Mouse (Mus musculus): ENCODE measurements around the gene Hnrnph2. TPM values are rescaled to one million over a fixed set of nuclear protein-coding genes. Genes with fewer than 3 reads are reported as not detected.

Hnrnph2 gene
- polyA plus RNA-seq, 1 experiment from 2014 or later: 149 TPM

DNA sequence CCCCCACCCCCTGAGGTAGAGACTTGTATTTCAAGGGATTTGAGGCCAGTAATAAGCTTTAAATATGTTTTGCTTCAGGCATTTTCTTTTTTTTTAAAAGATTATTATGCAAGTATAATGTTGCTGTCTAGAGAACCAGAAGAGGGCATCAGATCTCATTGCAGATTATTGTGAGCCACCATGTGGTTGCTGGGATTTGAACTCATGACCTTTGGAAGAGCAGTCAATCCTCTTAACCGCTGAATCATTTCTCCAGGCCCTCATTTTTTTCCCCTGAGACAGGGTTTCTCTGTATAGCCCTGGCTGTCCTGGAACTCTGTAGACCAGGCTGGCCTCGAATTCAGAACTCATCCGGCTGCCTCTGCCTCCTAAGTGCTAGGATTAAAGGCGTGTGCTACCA, 12.7 kb upstream of the Hnrnph2 start:
- no peaks in the 10 kb centered on the region for H3K27me3 ChIP-seq (ENCODE audit: insufficient read depth, poor library complexity, severe bottlenecking)
- peaks cover 7% of the 10 kb centered on the region for H3K36me3 ChIP-seq
- WGBS: 81% methylated on average over 4 of the region's 4 CpGs
- no peak for DNase-seq (ENCODE audit: low spot score)
- no peak overlapping the region for H3K27ac ChIP-seq
- no peaks in the 10 kb centered on the region for H3K4me1 ChIP-seq
- H3K4me3 ChIP-seq: no peak overlapping the region
- H3K9me3 ChIP-seq: no peaks in the 10 kb centered on the region

DNA sequence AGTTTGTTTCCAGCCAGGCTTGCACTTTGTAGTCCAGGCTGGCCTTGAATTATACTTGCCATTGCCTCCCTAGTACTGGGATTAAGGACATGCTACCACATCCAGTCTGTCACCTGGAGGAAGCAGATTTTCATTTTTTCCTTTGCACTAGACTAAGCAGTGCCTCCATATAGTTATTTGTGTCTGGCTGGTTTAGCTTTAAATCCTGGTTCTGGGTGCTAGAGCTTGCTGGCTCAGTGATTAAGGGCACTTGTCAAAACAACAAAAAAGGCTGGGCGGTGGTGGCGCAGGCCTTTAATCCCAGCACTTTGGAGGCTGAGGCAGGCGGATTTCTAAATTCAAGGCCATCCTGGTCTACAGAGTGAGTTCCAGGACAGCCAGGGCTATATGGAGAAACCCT, 12.0 kb upstream of the Hnrnph2 start:
- Histone ChIP-seq H3K9me3 (no peaks in the 10 kb centered on the region), H3K36me3 (peaks cover 7% of the 10 kb centered on the region), H3K4me1 (no peaks in the 10 kb centered on the region), H3K27ac (no peak overlapping the region), H3K27me3 (ENCODE audit: insufficient read depth, poor library complexity, severe bottlenecking) (no peaks in the 10 kb centered on the region), H3K4me3 (no peak overlapping the region)
- 89% methylated on average over 3 of the region's 3 CpGs for WGBS
- no peak for DNase-seq (ENCODE audit: low spot score)

DNA sequence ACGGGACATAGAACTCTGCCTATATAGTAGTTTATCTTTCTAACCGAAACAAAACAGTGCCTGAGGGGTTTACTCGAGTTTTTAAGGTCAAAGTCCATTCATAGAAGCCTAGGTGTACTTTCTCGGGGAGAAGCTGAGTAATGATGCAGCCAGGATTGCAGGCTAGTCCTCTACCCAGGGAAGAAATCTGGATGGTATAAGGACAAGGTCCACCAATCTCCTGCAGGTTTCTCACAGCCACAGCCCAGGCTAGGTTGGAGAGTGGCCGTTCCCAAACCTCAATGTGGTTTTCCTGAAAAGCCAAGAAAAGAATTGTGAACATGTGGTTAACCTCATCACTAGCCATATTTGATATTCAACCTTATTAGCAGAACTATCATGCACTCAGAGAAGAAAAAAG, 11.1 kb upstream of the Hnrnph2 start:
- Histone ChIP-seq H3K36me3 (peaks cover 7% of the 10 kb centered on the region), H3K9me3 (no peaks in the 10 kb centered on the region), H3K27me3 (ENCODE audit: insufficient read depth, poor library complexity, severe bottlenecking) (no peaks in the 10 kb centered on the region), H3K4me1 (no peaks in the 10 kb centered on the region), H3K27ac (no peak overlapping the region), H3K4me3 (no peak overlapping the region)
- DNase-seq (ENCODE audit: low spot score): no peak
- WGBS: 62% methylated on average over 5 of the region's 5 CpGs

DNA sequence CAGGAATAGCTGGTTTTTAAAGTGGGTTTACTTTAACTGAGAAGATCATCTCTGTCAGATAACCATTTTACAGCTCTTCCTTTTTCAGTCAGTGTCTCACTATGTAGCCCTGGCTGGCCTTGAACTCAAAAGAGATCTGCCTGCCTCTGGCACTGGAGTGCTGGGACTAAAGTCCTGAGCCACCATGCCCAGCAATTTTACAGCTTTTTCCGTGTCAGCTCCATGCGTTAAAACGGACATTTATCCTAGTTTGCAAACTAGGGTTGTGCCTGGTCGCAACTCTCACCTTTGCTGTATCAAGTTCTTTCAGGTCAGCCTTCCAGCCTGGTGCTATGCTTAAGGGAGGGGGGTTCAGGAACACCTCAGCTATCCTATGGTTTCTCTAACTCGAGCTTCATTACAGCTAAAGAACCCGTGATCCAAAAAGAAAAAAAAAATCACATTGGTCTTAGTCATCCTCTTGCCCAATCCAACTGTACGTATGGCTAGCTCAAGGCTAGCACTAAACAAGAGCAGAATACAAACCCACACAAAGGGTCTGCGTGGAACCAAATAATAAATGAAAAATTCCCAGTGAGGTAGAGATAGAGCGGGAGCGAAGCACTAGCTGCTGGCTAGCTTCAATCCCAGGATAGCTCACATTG, 935 bp upstream of the Hnrnph2 start:
- no peaks in the 10 kb centered on the region for H3K9me3 ChIP-seq
- H3K27me3 ChIP-seq (ENCODE audit: insufficient read depth, poor library complexity, severe bottlenecking): no peaks in the 10 kb centered on the region
- peaks cover 2% of the 10 kb centered on the region; the same call in 1 of the 2 replicates for H3K4me1 ChIP-seq
- H3K36me3 ChIP-seq: peaks cover 7% of the 10 kb centered on the region
- H3K27ac ChIP-seq: peak overlapping the region; percentile 91
- peak overlapping the region; percentile 64 for H3K4me3 ChIP-seq
- no peak for DNase-seq (ENCODE audit: low spot score)
- WGBS: 35% methylated on average over 10 of the region's 10 CpGs

- Histone ChIP-seq H3K36me3 (peaks cover 9% of the 10 kb centered on the region), H3K4me3 (peak overlapping the region; percentile 64), H3K27ac (peak overlapping the region; percentile 91), H3K27me3 (ENCODE audit: insufficient read depth, poor library complexity, severe bottlenecking) (no peaks in the 10 kb centered on the region), H3K9me3 (no peaks in the 10 kb centered on the region), H3K4me1 (peaks cover 2% of the 10 kb centered on the region; the same call in 1 of the 2 replicates)
- 13% methylated on average over 40 of the region's 43 CpGs for WGBS
- DNase-seq (ENCODE audit: low spot score): no peak
Observed at GRCm38 (mm10) chrX:134601380-134602120, 571 bp downstream of the Hnrnph2 start.

- Histone ChIP-seq H3K27me3 (ENCODE audit: insufficient read depth, poor library complexity, severe bottlenecking) (no peaks in the 10 kb centered on the region), H3K4me1 (no peaks in the 10 kb centered on the region), H3K4me3 (no peak overlapping the region), H3K9me3 (no peaks in the 10 kb centered on the region), H3K36me3 (peaks cover 7% of the 10 kb centered on the region; the same call in 1 of the 2 replicates), H3K27ac (no peak overlapping the region)
- DNase-seq (ENCODE audit: low spot score): no peak
- WGBS: 41% methylated on average over 4 of the region's 4 CpGs
Observed at GRCm38 (mm10) chrX:134609472-134609871, 8.5 kb downstream of the Hnrnph2 start.

- Histone ChIP-seq H3K36me3 (peaks cover 6% of the 10 kb centered on the region; the same call in 1 of the 2 replicates), H3K27me3 (ENCODE audit: insufficient read depth, poor library complexity, severe bottlenecking) (no peaks in the 10 kb centered on the region), H3K27ac (no peak overlapping the region), H3K4me3 (no peak overlapping the region), H3K9me3 (no peaks in the 10 kb centered on the region), H3K4me1 (no peaks in the 10 kb centered on the region)
- WGBS: 80% methylated on average over 4 of the region's 4 CpGs
- no peak for DNase-seq (ENCODE audit: low spot score)
Observed at GRCm38 (mm10) chrX:134610984-134611383, 10.0 kb downstream of the Hnrnph2 start.

DNA sequence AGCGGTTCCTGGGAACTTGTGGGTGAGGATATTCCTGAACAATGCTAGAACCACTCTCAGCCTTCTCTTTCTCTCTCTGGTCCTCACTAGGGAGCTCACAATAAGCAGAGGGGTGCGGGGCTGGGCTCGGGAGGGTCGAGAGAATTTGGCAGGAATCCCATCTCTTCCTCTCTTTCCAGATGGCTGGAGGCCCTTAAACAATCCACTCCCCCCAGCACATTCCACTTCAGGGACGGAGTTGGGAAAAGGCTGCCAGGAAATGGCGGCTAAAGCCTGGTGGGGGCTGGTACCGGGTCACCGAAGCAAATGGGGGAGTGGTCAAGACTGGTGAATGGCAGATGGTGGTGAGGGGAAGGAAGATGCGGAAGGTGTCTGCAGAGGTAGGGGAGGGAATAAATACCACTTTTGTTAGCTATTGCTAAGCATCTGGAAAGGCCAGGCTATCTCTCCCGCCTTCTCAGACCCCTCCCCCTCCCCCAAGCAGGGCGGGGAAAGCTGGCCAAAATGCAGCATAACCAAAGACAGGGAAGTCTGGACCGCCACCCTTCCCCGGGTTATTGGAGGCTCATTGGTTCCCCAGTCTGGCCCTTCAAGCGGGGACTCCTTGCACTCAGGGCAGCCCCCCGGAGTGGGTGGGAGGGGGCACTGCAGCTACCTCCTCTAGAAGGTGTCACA, 11.4 kb downstream of the Hnrnph2 start:
- peak; percentile 88 for DNase-seq (ENCODE audit: low spot score)
- no peaks in the 10 kb centered on the region for H3K4me1 ChIP-seq
- 15% methylated on average over 15 of the region's 15 CpGs for WGBS
- peak overlapping the region; percentile 52 for H3K4me3 ChIP-seq
- peak overlapping the region; percentile 86 for H3K27ac ChIP-seq
- H3K36me3 ChIP-seq: peaks cover 1% of the 10 kb centered on the region; the same call in 1 of the 2 replicates
- H3K27me3 ChIP-seq (ENCODE audit: insufficient read depth, poor library complexity, severe bottlenecking): no peaks in the 10 kb centered on the region
- H3K9me3 ChIP-seq: no peaks in the 10 kb centered on the region

- WGBS: 55% methylated on average over 2 of the region's 2 CpGs
- Histone ChIP-seq H3K4me3 (no peak overlapping the region), H3K27ac (no peak overlapping the region), H3K9me3 (no peaks in the 10 kb centered on the region), H3K27me3 (ENCODE audit: insufficient read depth, poor library complexity, severe bottlenecking) (no peaks in the 10 kb centered on the region; the same call in 1 of the 2 replicates), H3K36me3 (no peaks in the 10 kb centered on the region), H3K4me1 (no peaks in the 10 kb centered on the region)
- no peak for DNase-seq (ENCODE audit: low spot score)
Observed at GRCm38 (mm10) chrX:134614306-134614705, 13.3 kb downstream of the Hnrnph2 start.

DNA sequence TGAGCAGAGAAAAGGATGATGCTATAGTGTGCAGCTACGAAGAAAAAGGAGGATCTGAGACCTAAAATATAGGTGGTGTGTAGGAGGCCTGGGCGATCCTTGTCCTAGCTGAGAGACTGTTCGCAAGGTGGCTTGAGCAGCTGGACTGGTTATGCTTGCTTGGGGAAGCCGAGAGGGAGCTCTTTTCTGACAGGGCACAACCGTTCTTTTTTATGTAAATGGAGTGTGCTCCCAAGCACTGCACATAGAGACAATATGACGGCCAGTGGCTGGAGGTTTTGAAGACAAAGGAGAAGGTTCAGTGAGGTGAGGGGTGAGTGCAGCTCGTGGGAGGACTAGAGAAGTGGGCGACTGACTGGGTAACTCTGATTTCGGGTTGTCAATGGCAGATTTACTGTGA, 18.7 kb downstream of the Hnrnph2 start:
- 62% methylated on average over 9 of the region's 9 CpGs for WGBS
- no peaks in the 10 kb centered on the region; the same call in 1 of the 2 replicates for H3K27me3 ChIP-seq (ENCODE audit: insufficient read depth, poor library complexity, severe bottlenecking)
- no peak overlapping the region for H3K4me3 ChIP-seq
- no peaks in the 10 kb centered on the region for H3K36me3 ChIP-seq
- H3K4me1 ChIP-seq: no peaks in the 10 kb centered on the region
- H3K27ac ChIP-seq: no peak overlapping the region
- no peak for DNase-seq (ENCODE audit: low spot score)
- H3K9me3 ChIP-seq: no peaks in the 10 kb centered on the region

DNA sequence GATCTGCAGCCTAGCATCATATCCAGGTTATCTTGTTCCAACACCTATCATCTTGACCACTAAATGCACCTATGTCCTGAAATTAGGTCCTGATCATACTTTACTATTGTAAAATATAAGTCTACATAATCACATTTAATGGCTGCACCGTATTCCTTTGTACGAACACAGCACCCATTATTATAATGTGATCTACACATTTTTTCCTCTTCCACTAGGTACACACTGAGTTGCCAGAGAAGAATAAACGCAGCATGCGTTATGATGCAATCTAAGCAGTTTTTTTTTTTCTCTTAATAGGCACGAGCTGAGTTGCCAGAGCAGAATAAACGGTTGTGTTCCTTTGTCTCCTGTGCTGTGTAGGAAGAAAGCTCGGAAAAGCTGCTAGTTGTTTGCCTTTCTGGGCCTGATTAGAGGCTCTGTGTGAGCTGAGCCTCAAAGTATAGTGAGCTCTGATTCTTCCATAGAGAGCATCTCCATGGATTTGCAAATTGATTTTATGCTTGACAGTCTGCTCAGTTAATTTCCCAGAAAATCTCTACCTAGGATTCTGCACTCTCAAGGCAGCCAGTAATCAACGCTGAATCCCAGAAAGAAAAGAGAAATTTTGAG, 19.4 kb downstream of the Hnrnph2 start:
- DNase-seq (ENCODE audit: low spot score): no peak
- no peaks in the 10 kb centered on the region for H3K4me1 ChIP-seq
- no peaks in the 10 kb centered on the region for H3K36me3 ChIP-seq
- no peaks in the 10 kb centered on the region; the same call in 1 of the 2 replicates for H3K27me3 ChIP-seq (ENCODE audit: insufficient read depth, poor library complexity, severe bottlenecking)
- 70% methylated on average over 8 of the region's 8 CpGs for WGBS
- no peak overlapping the region for H3K4me3 ChIP-seq
- no peak overlapping the region for H3K27ac ChIP-seq
- H3K9me3 ChIP-seq: no peaks in the 10 kb centered on the region

- Histone ChIP-seq H3K27me3 (ENCODE audit: insufficient read depth, poor library complexity, severe bottlenecking) (peaks cover 4% of the 10 kb centered on the region), H3K4me3 (no peak overlapping the region), H3K36me3 (no peaks in the 10 kb centered on the region), H3K4me1 (no peaks in the 10 kb centered on the region), H3K27ac (no peak overlapping the region), H3K9me3 (no peaks in the 10 kb centered on the region)
- DNase-seq (ENCODE audit: low spot score): no peak
- 68% methylated on average over 3 of the region's 3 CpGs for WGBS
Observed at GRCm38 (mm10) chrX:134621685-134622084, 20.7 kb downstream of the Hnrnph2 start.

DNA sequence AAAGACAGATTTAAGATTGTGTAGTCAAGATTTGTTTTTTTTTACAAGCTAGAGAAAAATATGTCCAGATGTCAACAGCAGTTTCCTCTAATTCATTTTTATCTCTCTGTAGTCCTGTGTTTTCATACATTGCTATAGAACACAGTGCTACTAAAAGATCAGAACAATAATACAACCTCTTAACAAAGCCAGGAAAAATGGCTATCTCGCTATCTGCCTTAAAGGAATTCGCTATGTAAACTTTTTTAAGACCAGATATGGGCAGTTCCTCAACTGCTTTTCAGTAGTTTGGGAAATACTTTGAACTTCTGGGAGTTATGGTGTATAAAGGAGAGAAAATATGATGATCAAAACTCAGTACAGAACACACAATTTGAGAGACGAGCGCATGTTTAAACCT, 22.4 kb downstream of the Hnrnph2 start:
- no peak for DNase-seq (ENCODE audit: low spot score)
- H3K4me1 ChIP-seq: no peaks in the 10 kb centered on the region
- H3K4me3 ChIP-seq: no peak overlapping the region
- no peaks in the 10 kb centered on the region for H3K36me3 ChIP-seq
- H3K27me3 ChIP-seq (ENCODE audit: insufficient read depth, poor library complexity, severe bottlenecking): peaks cover 4% of the 10 kb centered on the region
- WGBS: 77% methylated on average over 4 of the region's 4 CpGs
- no peak overlapping the region for H3K27ac ChIP-seq
- H3K9me3 ChIP-seq: no peaks in the 10 kb centered on the region
